Mouse (Mus musculus) embryonic fibroblast, embryonic 13.5 days (primary cell): ENCODE data around the gene Nek6. TPM values are rescaled to one million over a fixed set of nuclear protein-coding genes. Genes with fewer than 3 reads are reported as not detected.

Source experiments
- H3K27ac ChIP-seq: 2 replicates; pipeline ENCODE4 v1.5.1; 2012; ENCODE audit warnings: low read length, control low read depth, inconsistent platforms; ENCODE audit not compliant: insufficient read depth
- H3K4me1 ChIP-seq: 2 replicates; pipeline ENCODE4 v1.6.1; 2011; ENCODE audit warnings: low read length; ENCODE audit not compliant: control insufficient read depth, insufficient read depth
- H3K4me3 ChIP-seq: 2 replicates; pipeline ENCODE4 v1.5.1; 2011; ENCODE audit warnings: mild to moderate bottlenecking, control low read depth, low read length; ENCODE audit not compliant: insufficient read depth
- CTCF ChIP-seq: IDR thresholded peaks from 2 replicates; pipeline ENCODE4 v1.5.1; 2011; ENCODE audit warnings: mild to moderate bottlenecking, control low read depth, low read length, moderate library complexity, borderline replicate concordance; ENCODE audit not compliant: insufficient read depth
- POLR2A ChIP-seq: IDR thresholded peaks from 2 replicates; pipeline ENCODE4 v1.6.1; 2011; ENCODE audit warnings: low read depth, mild to moderate bottlenecking, control low read depth, low read length, moderate library complexity
- polyA plus RNA-seq: library from polyadenylated mRNA; stranded (reverse); fragments of >200 nt; gene quantifications from 2 replicates; pipeline ENCODE4 v1.2.4, GENCODE M21; 2011; ENCODE audit warnings: low read depth; ENCODE audit not compliant: missing spikeins, insufficient read length

The Nek6 gene
- polyA plus RNA-seq, 1 experiment, result 52.3 TPM

DNA sequence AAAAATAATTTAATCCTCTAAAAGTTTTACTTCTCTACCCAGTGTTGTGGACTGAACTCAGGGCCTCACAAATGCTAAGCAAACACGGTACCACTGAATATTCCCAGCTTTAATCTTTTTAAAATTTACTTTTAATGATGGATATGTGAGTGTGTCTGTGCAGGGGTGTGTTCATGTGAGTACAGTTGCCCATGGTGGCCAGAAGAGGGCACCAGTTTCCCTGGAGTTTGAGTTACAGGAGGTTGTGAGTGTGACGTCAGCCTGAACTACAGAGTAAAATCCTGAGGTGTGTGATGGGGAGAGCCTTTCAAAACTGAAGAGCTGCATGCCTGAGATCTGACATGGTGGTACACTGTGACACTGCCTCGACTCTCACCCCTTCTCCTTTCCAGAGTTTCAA lies 29.3 kb upstream of the Nek6 start:
- Histone ChIP-seq H3K4me1 (no peaks in the 10 kb centered on the region; the same call in 1 of the 2 replicates), H3K27ac (no peak overlapping the region), H3K4me3 (no peak overlapping the region)
- TF ChIP-seq POLR2A (no peak), CTCF (no peak)

GRCm38 (mm10) chr2:38483058-38483704 lies 28.3 kb upstream of the Nek6 start:
- H3K4me1 ChIP-seq, result no peaks in the 10 kb centered on the region; the same call in 1 of the 2 replicates

DNA sequence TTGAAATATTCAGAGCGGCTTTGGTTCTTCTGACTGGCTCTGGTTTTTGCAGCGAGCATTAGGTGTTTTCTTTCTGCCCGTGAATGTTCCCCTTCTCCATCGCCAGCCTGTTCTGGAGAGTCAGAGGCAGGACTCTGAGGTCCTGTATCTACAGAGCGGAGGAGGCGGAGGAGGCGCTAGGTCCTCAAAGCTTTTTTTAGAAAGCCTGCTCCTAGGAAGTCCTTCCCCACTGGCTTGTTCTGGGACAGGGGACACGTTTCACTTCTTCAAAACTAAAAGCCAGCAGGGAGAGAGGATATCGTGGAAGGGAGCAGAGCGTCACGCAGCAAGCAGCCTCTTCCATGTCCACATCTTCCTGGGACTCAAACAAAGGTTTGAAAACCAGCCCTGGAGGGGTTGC lies 26.9 kb upstream of the Nek6 start:
- Histone ChIP-seq H3K27ac (no peak overlapping the region), H3K4me3 (no peak overlapping the region), H3K4me1 (no peaks in the 10 kb centered on the region; the same call in 1 of the 2 replicates)
- TF ChIP-seq CTCF (no peak), POLR2A (no peak)

More at GRCm38 (mm10) chr2:38483058-38483704, 28.3 kb upstream of the Nek6 start:
- no peak overlapping the region for H3K27ac ChIP-seq
- TF ChIP-seq POLR2A, result no peak
- no peak for TF ChIP-seq CTCF
- H3K4me3 ChIP-seq, result no peak overlapping the region

- Histone ChIP-seq H3K27ac (no peak overlapping the region), H3K4me3 (no peak overlapping the region), H3K4me1 (no peaks in the 10 kb centered on the region; the same call in 1 of the 2 replicates)
- no peak for TF ChIP-seq CTCF
- no peak for TF ChIP-seq POLR2A
Measured at GRCm38 (mm10) chr2:38485409-38485808, 26.0 kb upstream of the Nek6 start.

DNA sequence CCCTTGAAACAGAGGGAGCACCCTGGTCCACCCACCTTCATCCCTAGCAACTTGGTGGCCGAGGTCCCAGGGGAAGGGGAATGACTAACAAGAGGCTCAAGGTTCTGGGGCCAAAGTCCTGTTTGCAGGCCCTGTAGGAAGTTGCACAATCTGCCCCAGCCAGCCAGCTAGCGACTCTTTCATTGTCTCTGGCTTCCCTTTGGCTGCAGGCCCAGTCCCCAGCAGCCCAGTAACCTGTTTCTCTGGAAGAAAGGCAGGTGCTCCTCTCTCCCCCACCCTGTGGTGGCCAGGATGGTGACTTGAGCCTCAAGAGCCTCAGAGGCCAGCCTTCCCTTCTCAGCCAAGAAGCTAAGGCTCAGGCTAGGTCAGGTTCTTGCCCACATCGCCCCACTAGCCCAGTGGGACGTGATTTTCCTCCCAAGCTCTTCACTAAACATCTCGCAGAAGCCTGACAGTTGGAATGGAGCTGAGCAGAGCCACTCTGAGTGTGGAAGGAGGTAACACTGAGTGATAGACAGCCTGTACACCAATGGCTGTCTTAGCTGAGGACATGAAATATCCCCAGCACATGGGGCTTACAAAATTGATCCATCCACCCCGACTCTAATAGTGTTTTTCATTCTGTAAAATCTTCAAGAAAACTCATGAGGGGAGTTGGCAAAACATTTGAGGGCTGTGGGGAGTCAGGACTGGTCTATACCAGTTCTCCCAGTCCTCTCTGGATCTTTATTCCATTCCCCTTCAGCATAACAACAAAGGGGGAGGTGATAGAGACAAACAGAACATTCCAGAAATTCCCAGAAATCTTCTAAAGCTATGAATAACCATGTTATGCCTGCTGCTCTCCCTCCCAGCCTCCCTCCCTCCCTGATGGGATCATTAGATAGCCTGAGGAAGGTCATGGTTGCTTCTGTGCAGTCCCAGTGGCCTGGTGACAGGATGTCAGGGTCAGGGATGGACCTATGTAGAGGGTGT lies 25.2 kb upstream of the Nek6 start:
- Histone ChIP-seq H3K4me3 (no peak overlapping the region), H3K4me1 (no peaks in the 10 kb centered on the region; the same call in 1 of the 2 replicates), H3K27ac (no peak overlapping the region)
- TF ChIP-seq CTCF, result no peak
- no peak for TF ChIP-seq POLR2A

DNA sequence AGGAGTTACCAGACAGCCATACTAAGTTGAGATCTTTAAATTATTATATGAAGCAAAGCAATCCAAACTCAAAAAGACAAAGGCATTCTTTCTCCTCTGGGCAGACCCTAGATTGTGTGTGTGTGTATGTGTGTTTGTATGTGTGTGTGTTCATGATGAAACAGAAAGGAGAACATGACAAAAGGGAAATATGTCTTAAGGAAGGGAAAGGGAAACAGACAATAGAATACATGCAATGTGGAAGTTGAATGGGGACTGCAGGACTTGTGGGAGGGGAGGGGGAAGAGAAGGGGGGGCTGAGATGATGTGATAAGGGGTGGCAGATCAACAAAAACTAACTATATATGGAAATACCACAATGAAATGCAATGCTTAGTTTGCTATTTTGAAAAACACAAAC lies 13.8 kb upstream of the Nek6 start:
- Histone ChIP-seq H3K4me1 (no peaks in the 10 kb centered on the region), H3K4me3 (no peak overlapping the region), H3K27ac (no peak overlapping the region)
- no peak for TF ChIP-seq CTCF
- TF ChIP-seq POLR2A, result no peak

- Histone ChIP-seq H3K4me3 (no peak overlapping the region), H3K27ac (no peak overlapping the region), H3K4me1 (0 out of 2 replicates have a peak, but pooled peaks cover 2% of the 10 kb centered on the region)
- TF ChIP-seq CTCF (no peak), POLR2A (no peak)
Measured at GRCm38 (mm10) chr2:38501606-38502005, 9.8 kb upstream of the Nek6 start.

DNA sequence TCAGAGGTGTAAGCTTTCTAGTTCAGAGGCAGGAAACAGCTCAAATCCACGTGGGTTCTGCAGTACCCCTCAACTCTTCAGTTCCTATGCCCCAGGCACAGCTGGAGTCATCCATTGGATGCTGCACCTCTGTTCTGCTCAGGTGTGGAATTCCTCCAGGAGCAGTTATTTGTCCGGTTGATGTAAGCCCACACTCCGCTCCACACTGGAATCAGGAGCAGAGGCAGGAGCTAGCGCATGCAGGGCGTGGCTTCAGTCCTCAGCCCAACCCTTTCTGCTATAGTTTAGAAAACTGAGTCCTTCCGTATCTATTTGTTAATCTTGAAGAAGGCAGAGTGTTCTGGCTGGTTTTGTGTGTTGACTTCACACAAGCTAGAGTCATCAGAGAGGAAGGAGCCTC lies 9.3 kb upstream of the Nek6 start:
- Histone ChIP-seq H3K4me3 (no peak overlapping the region), H3K27ac (no peak overlapping the region), H3K4me1 (0 out of 2 replicates have a peak, but pooled peaks cover 2% of the 10 kb centered on the region)
- TF ChIP-seq POLR2A, result no peak
- TF ChIP-seq CTCF, result no peak

- Histone ChIP-seq H3K4me3 (no peak overlapping the region), H3K27ac (no peak overlapping the region), H3K4me1 (0 out of 2 replicates have a peak, but pooled peaks cover 2% of the 10 kb centered on the region)
- TF ChIP-seq CTCF (no peak), POLR2A (no peak)
Measured at GRCm38 (mm10) chr2:38502747-38503146, 8.7 kb upstream of the Nek6 start.
